Mouse (Mus musculus) lung, postnatal 4 days (tissue): ENCODE results near the gene Flna.
"Not testable (repeated sequence)": the region's sequence is repeated elsewhere in the genome, so short reads cannot be mapped to it uniquely, and the experiment has no call there.

Experiments used
- DNase-seq, 2 experiments: peaks; one replicate each; pipeline ENCODE4 v3.0.0; 2021

Flna gene

GRCm38 (mm10) chrX:74245687-74246086, 3.9 kb downstream of the Flna start:
- peak; percentile 88 to 93 for DNase-seq

- DNase-seq = no peak
Observed at GRCm38 (mm10) chrX:74245107-74245506, 4.5 kb downstream of the Flna start.

- peak; percentile 72 to 84 for DNase-seq
Observed at GRCm38 (mm10) chrX:74244614-74245083, 5.0 kb downstream of the Flna start.

- peak; percentile 66 to 67 for DNase-seq
Observed at GRCm38 (mm10) chrX:74243807-74244206, 5.8 kb downstream of the Flna start.

- peak; percentile 48 to 75 for DNase-seq
Observed at GRCm38 (mm10) chrX:74243396-74243795, 6.2 kb downstream of the Flna start.

- DNase-seq = no peak
Observed at GRCm38 (mm10) chrX:74240332-74240731, 9.3 kb downstream of the Flna start.

GRCm38 (mm10) chrX:74233196-74233595, 16.4 kb downstream of the Flna start:
- DNase-seq = no peak

GRCm38 (mm10) chrX:74230038-74230437, 19.6 kb downstream of the Flna start:
- DNase-seq = no peak

GRCm38 (mm10) chrX:74220099-74220498, 29.5 kb downstream of the Flna start:
- DNase-seq = not testable (repeated sequence)

GRCm38 (mm10) chrX:74219449-74219848, 30.2 kb downstream of the Flna start:
- no peak for DNase-seq

GRCm38 (mm10) chrX:74218496-74218895, 31.1 kb downstream of the Flna start:
- DNase-seq = no peak

GRCm38 (mm10) chrX:74203556-74203955, 46.1 kb downstream of the Flna start:
- DNase-seq = no peak

- DNase-seq = no peak
Observed at GRCm38 (mm10) chrX:74176959-74177358, 72.7 kb downstream of the Flna start, which contains the start of gene Tktl1. Gene Tktl1 (plus strand): TSS chrX:74177259.
